Mouse (Mus musculus) brain, embryonic 14.5 days (tissue): ENCODE measurements around the gene Diras2.

Experiments used
- CTCF ChIP-seq: fragments of 200-500 bp; IDR thresholded peaks from 2 replicates; pipeline ENCODE4 v1.5.1; 2012; ENCODE audit warnings: inconsistent platforms, mild to moderate bottlenecking, moderate library complexity, borderline replicate concordance; ENCODE audit not compliant: insufficient read depth, insufficient read length; ENCODE audit errors: extremely low read depth
- POLR2A ChIP-seq: fragments of 200-500 bp; IDR thresholded peaks from 2 replicates; pipeline ENCODE4 v1.6.1; 2012; ENCODE audit warnings: mild to moderate bottlenecking, inconsistent platforms, borderline replicate concordance; ENCODE audit not compliant: poor library complexity, insufficient read depth, insufficient read length, severe bottlenecking; ENCODE audit errors: extremely low read depth

GRCm38 (mm10) chr13:52513554-52513953 lies 17.5 kb downstream of the Diras2 start:
- TF ChIP-seq CTCF: no peak
- TF ChIP-seq POLR2A: no peak
